Mouse (Mus musculus) bone marrow macrophage, adult 2 months (primary cell): Measurements from ENCODE around the gene Obscn.

Source experiments
- CTCF ChIP-seq: IDR thresholded peaks from 2 replicates; pipeline ENCODE4 v1.5.1; 2012; ENCODE audit warnings: low read depth, mild to moderate bottlenecking, low read length, moderate library complexity
- POLR2A ChIP-seq: IDR thresholded peaks from 2 replicates; pipeline ENCODE4 v1.6.1; 2012; ENCODE audit warnings: mild to moderate bottlenecking, low read depth, low read length, borderline replicate concordance

DNA sequence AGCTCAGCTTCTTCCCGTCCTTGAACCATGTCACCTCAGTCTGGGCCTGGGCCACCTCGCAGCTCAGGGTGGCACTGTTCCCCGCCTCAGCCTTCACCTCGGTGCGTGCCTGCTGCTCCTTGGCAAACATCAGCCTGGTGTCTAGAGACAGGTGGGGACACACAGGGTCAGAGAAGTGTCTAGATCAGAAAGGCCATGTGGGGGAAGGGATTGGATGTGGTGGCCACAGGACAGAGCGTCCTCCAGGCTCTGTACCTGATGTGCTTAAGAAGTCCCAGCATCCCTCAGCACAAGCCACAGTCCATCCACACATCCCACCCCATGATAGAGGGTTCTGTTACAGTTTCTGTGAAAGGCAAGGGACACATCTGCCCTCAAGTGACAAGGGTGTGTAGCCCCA lies 51.0 kb downstream of the Obscn start:
- no peak for TF ChIP-seq POLR2A
- TF ChIP-seq CTCF = no peak
